Mouse (Mus musculus): ENCODE data around the gene 1700016H13Rik. TPM values are rescaled to one million over a fixed set of nuclear protein-coding genes. Genes with fewer than 3 reads are reported as not detected.

Gene 1700016H13Rik
- polyA plus RNA-seq, 1 experiment from 2014 or later = not detected

Other genes with a start within 250 kb of the 1700016H13Rik start
- 9.1 and 10.8 TPM in 2 replicates for gene Ptpn13, start 230.8 kb downstream of the 1700016H13Rik start, polyA plus RNA-seq (2015; fragmentation: Nextera tagmentation; extraction: Ambion mirVana)
- gene Slc10a6, start 26.6 kb downstream of the 1700016H13Rik start, polyA plus RNA-seq (2015; fragmentation: Nextera tagmentation; extraction: Ambion mirVana) = 0.20 TPM in 1 of 2 replicates, not detected in the other
- gene Aff1, start 36.4 kb upstream of the 1700016H13Rik start, polyA plus RNA-seq (2015; fragmentation: Nextera tagmentation; extraction: Ambion mirVana) = 4.0 and 4.1 TPM in 2 replicates

Data from limb, embryonic 13.5 days (tissue).